Mouse (Mus musculus) left cerebral cortex, adult 2 months (tissue): ENCODE measurements at regions not wholly inside any gene's neighbourhood (a gene's known extent, or its start where the extent isn't known, plus 50 kb on each side); places are given as distances from the start of the nearest gene placed in this dataset.

Experiments
- DNase-seq, 2 experiments: peaks; one replicate each; pipeline ENCODE4 v3.0.0; 2021 to 2022; ENCODE audit warnings: low spot score in 2 of 2, mixed read lengths in 1 of 2; ENCODE audit errors: extremely low spot score in 1 of 2
- H3K27ac ChIP-seq: fragments of 200-600 bp; 2 replicates; pipeline ENCODE4 v1.8.1; 2022
- H3K4me3 ChIP-seq: fragments of 200-600 bp; 2 replicates; pipeline ENCODE4 v1.8.1; 2022
- CTCF ChIP-seq: fragments of 200-600 bp; IDR thresholded peaks from 2 replicates; pipeline ENCODE4 v1.8.1; 2022; ENCODE audit warnings: antibody characterized with exemption, mild to moderate bottlenecking, moderate library complexity
- intact Hi-C: fragments of 180-260 bp; cut with DNase I; formaldehyde crosslinking; loops from one replicate; pipeline ENCODE4 v1.15.1; 2025

DNA sequence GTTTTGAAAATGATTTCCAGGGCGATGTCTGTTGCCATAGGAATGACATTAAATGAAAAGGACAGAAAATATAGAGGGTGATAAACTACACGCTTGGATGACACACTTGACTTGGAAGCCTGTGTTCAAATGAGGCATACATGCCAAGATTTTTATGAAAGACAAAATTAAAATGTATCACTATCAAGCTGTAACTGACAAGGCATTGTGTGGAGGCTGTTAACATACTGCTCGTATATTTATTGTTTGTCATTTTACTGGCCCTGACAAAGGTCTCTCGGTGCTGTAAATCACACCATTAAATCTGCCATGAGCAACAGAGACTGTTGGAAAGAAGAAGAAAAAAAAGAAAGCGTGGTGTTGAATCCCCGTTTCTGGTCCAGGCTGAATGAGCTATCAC is 395.3 kb upstream of the Sall1 start:
- Histone ChIP-seq H3K4me3 (no peak overlapping the region), H3K27ac (no peak overlapping the region)
- intact Hi-C loops: no loop called here
- no peak for DNase-seq
- no peak for TF ChIP-seq CTCF

DNA sequence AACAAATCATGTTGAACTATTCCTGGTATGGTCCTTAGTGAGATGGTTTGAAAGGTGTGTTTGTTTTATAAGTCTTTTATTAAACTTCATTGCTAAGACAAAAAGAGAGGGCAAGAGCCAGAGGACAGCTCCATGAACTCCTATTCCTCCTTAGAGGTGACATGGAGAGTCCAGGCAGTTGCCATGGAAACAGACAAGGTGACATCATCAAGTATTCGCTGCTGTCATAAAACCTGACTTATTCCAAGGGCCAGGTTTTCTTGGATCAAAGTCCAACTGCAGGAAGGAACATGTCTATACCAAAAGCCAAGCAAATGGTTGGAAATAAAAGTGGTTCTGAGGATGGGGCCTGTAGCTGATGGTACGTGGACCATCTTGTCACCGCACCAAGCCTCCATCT is 383.0 kb upstream of the Sall1 start:
- H3K27ac ChIP-seq: no peak overlapping the region

DNA sequence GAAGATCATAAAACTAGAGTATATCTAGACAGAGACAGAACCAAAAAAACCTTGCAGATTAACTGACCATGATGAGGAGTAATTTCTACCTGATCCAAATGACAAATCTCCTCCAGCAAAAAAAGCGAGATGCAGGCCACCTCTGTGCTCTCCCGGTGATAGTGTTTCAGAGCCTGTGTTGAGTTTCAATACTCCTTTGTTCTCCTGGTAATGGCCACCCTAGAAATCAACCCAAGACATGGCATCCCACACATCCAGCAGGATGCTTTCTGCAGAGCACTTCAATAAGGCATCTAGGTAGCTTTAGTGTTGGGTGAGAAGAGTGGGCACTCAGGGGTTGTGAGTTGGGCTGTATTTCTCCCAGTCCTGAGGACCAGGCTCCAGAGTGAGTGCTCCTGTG is 371.3 kb upstream of the Sall1 start:
- H3K4me3 ChIP-seq: no peak overlapping the region
- DNase-seq: no peak
- no peak overlapping the region for H3K27ac ChIP-seq
- no peak for TF ChIP-seq CTCF
- intact Hi-C loops: no loop called here

More for the DNA sequence above, 383.0 kb upstream of the Sall1 start:
- no peak for DNase-seq
- H3K4me3 ChIP-seq: no peak overlapping the region
- intact Hi-C loops: no loop called here
- no peak for TF ChIP-seq CTCF

DNA sequence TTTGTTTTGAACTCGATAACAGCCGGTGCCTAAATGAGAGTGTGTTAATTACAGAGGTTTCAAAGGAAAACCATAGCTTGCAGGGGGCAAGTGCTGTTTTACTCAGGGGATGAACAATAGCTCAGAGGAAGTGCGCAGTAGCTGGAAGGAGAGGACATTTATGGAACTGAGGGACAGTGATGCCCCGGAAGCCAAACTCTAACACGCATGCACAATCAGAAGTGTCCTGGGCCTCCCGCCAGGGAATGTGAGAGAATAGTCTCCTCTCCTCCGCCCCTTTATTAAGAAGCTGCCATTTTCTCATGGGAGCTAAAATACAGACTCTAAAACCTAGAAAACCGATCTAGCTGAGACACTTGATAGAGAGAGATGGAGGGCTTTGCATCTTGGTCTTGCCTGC is 368.5 kb upstream of the Sall1 start:
- DNase-seq: no peak
- TF ChIP-seq CTCF: no peak
- Histone ChIP-seq H3K4me3 (no peak overlapping the region), H3K27ac (no peak overlapping the region)
- intact Hi-C loops: no loop called here

DNA sequence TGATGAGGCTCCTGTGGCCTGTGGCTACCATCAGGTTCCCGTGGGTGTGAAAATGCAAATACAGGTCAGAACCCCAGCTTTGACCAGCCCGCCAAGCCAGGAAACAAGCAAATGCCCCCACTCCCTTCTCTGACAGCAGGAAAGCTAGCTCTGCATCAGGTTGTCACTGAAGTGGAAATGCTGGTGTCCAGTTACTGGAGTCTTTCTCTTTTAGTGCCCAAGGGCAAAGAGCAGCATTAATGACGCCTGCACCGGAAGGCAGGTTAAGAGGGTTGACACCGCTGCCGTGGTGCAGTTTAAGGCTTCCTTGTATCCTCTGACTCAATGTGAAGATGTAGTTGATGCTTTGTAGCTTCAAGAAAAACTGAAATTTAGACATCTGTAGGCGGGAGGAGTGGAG is 368.1 kb upstream of the Sall1 start:
- H3K27ac ChIP-seq: no peak overlapping the region
- no peak for DNase-seq
- TF ChIP-seq CTCF: no peak
- intact Hi-C loops: no loop called here
- no peak overlapping the region for H3K4me3 ChIP-seq

DNA sequence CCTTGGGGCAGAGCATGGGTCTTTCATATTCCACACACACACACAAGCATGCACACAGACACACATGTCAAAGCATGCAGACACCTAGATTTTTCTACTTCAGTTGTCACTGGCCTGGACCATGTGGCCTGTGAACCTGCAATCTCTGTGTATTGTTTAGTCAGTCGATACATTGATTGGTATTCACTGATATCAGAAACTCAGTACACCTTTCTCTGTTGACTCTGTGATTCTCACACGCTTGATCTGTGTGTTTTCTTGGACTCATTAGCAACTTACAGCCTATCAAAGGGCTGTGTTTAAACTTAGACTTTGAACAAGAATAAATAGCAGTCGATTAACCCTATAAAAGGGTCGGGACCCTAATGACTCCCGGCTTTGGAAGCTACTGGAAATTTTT is 362.7 kb upstream of the Sall1 start:
- intact Hi-C loops: no loop called here
- TF ChIP-seq CTCF: no peak
- Histone ChIP-seq H3K4me3 (no peak overlapping the region), H3K27ac (no peak overlapping the region)
- DNase-seq: no peak

DNA sequence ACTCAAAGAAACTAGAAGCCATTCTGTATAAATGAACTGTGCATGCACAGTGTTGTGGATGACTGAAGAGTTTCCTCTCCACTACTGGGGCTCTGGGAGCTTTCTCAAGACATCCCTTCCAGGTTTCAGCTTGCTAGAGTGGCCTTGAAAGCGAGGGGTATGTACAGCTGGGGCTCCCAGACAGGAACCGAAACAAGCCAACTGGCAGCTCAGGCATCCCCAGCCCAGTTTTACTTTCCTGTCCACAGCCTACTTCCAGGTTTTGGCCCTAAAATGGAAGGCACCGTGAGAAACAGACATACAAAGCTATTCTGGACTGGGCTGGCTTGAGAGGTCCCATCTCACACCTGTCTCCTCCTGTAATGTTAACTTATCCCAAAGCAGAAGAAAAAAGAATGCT is 360.3 kb upstream of the Sall1 start:
- intact Hi-C loops: no loop called here
- TF ChIP-seq CTCF: no peak
- DNase-seq: no peak
- Histone ChIP-seq H3K27ac (no peak overlapping the region; the same call in 1 of the 2 replicates), H3K4me3 (no peak overlapping the region)

DNA sequence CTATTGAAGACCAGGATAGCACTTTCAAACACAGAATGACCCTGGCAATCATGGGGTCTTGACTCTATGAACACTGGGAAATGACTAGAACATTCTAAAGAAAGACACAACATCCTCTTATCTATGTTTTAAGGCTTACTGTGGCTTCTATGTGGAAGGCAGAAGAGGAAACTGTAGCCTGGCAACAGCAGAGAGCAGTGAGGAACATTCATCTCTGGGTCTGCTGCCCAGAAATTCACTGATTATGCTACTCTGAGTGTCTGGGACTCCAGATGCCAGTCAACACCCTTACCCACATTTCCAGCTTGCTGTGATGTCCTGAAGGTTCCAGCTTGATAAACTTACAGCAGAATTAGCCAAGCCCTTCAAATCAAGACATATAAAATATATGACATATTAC is 352.7 kb upstream of the Sall1 start:
- H3K4me3 ChIP-seq: no peak overlapping the region
- intact Hi-C loops: no loop called here
- no peak overlapping the region for H3K27ac ChIP-seq
- DNase-seq: no peak
- TF ChIP-seq CTCF: no peak

DNA sequence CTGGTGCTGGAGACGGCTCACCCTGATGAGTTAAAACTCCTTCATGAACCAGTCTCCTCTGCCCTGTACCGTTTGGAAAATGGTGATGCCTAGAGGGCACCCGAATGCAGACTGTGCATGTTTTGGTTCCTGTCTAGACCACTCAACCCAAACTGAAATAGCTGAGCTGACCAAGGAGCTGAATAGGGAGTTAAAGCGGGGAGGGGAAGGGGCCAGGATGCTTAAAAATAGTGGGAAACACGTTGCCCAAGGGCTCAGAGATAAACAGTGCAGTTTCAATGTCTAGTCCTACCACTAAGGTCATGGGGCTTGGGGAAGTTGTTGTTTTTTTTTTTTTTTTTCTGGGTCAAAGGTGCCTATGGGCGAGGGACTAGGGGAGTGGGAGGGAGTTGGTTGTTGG is 348.8 kb upstream of the Sall1 start:
- Histone ChIP-seq H3K27ac (no peak overlapping the region), H3K4me3 (no peak overlapping the region)
- TF ChIP-seq CTCF: no peak
- no peak for DNase-seq
- intact Hi-C loops: no loop called here

DNA sequence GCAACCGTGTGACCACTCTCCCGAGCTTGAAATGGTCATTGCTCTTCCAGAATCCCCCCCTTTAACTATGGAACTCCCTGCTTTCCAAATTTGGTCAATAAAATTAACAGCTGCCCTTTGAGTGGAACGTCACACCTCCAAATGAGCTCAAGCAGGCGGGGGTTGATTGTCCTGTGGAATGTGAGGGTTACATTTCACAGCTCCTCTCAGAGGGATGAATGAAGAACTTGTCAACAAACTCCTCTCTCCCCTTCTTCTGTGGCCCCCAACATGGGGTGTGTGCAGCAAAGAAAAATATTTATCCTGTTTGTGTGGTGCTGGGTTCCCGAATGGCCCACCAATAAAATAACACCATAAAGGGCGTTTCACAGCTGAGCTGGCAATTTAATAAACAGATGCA is 344.8 kb upstream of the Sall1 start:
- H3K27ac ChIP-seq: no peak overlapping the region
- no peak for TF ChIP-seq CTCF
- no peak overlapping the region for H3K4me3 ChIP-seq
- DNase-seq: no peak
- intact Hi-C loops: no loop called here

DNA sequence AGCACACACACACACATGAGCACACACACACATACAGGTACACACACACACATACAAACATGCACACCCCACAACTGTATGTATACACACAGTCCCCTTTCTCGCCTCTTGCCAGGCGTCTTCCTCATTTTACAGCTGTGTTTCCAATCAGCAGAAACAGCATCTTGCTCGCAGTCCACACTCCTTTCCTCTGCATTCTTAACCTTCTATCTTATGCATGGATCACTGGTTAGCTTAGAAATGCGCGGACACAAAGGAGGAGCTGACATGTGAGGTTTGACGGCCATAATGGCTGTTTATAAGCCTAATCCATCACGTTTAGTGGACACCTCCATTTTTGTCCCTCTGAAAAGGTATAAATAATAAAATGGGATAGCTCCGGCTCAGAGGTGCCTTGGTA is 343.3 kb upstream of the Sall1 start:
- intact Hi-C loops: no loop called here
- Histone ChIP-seq H3K27ac (no peak overlapping the region; the same call in 1 of the 2 replicates), H3K4me3 (no peak overlapping the region)
- DNase-seq: no peak
- no peak for TF ChIP-seq CTCF

DNA sequence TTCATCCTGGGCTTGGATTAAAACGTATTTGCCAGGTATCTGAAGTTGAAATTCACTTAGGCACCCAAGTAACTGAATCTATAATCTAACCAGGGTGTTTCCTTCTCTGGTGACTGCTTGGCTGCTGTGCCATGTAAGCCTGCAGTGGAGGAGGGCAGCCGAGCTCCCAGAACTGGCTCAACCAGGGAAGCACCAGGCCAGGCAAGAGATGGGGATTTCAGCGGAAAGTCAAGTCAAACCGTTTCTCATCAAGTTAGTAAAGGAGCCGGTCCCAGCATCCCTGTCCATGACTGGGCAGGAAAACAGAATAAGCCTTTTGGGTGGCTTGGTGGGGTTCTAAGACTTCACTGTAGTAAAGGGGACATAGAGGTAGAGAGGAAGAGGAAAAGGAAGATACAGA is 341.1 kb upstream of the Sall1 start:
- intact Hi-C loops: no loop called here
- Histone ChIP-seq H3K27ac (no peak overlapping the region), H3K4me3 (no peak overlapping the region)
- no peak for DNase-seq
- no peak for TF ChIP-seq CTCF

DNA sequence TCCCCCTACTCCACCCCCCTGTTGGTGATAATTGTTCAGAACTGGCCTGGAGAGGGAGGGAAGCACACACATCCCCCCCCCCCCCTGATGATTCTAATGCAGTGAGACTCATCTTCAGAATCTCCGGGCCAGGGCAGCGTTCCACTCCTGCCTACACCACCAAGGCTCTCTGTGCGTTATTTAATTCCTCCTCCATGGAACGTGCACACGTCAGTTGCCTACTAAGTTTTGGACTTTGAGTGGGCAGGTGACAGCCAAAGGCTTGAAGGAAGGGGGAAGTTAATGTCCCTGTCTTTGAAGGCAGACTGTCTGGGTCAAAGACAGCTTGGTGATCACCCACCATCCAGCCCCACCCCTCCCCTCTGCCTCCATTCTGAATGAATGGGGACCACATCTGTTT is 339.8 kb upstream of the Sall1 start:
- no peak overlapping the region for H3K4me3 ChIP-seq
- intact Hi-C loops: no loop called here
- DNase-seq: no peak
- TF ChIP-seq CTCF: no peak
- no peak overlapping the region for H3K27ac ChIP-seq
